In genomic region chr10:52027161-52028035, GRCm38 (mm10) we compare ENCODE assay signal across 8 mouse cellular contexts. TPM values are rescaled to one million over a fixed set of nuclear protein-coding genes. Genes with fewer than 3 reads are reported as not detected.
DNase-seq lines count a peak whose midpoint lies in the region; ATAC-seq and TF ChIP-seq lines count a peak whose summit lies in the region.

No protein-coding gene starts in this region.

- H3K4me3 ChIP-seq in lung, postnatal 0 days (ENCODE audit: low read depth, low read length): peak overlapping the region; percentile 12; the same call in 1 of the 2 replicates
- H3K4me3 ChIP-seq in intestine, postnatal 0 days (ENCODE audit: low read depth, low read length): peak overlapping the region; percentile 24
- H3K4me3 ChIP-seq in stomach, embryonic 14.5 days (ENCODE audit: low read depth, low read length): peak overlapping the region; percentile 30

- 0 out of 2 replicates have a peak, but pooled peaks have one; percentile 3 for ATAC-seq in lung, postnatal 0 days
- peak; percentile 38; the same call in 1 of the 2 replicates for ATAC-seq in intestine, postnatal 0 days
- peak; percentile 48; the same call in 1 of the 2 replicates for ATAC-seq in stomach, embryonic 14.5 days (ENCODE audit: insufficient number of reproducible peaks, insufficient read depth, low FRiP score, low read depth)

- H3K27me3 ChIP-seq in lung, postnatal 0 days (replicated peaks; ENCODE audit: insufficient read depth, low read length): peaks cover 49% of the 10 kb centered on the region
- peaks cover 82% of the 10 kb centered on the region for H3K27me3 ChIP-seq in intestine, postnatal 0 days (replicated peaks; ENCODE audit: control insufficient read depth, insufficient read depth, low read length)
- H3K27me3 ChIP-seq in stomach, embryonic 14.5 days (ENCODE audit: control insufficient read depth, insufficient read depth, low read length): peaks cover 62% of the 10 kb centered on the region

- H3K27ac ChIP-seq in lung, postnatal 0 days (ENCODE audit: low read length): no peak overlapping the region
- H3K27ac ChIP-seq in intestine, postnatal 0 days (ENCODE audit: low read depth, low read length): no peak overlapping the region
- H3K27ac ChIP-seq in stomach, embryonic 14.5 days (ENCODE audit: low read length): no peak overlapping the region

- H3K4me2 ChIP-seq in lung, postnatal 0 days (replicated peaks; ENCODE audit: low read depth, low read length): peak overlapping the region; percentile 28
- H3K4me2 ChIP-seq in intestine, postnatal 0 days (replicated peaks; ENCODE audit: low read depth): peak overlapping the region; percentile 49
- H3K4me2 ChIP-seq in stomach, embryonic 14.5 days (replicated peaks; ENCODE audit: low read depth, low read length): peak overlapping the region; percentile 66

- peak; percentile 13 for DNase-seq in adrenal gland, postnatal 14 days
- no peak for DNase-seq in adrenal gland, adult 8-10 months
- no peak for DNase-seq in lung, postnatal 0 days (ENCODE audit: low spot score)
- DNase-seq in lung, postnatal 14 days: no peak
- DNase-seq in left cerebral cortex, adult 9 months (ENCODE audit: low spot score in 2 of 2): no peak
- no peak for DNase-seq in spleen, postnatal 4 days (ENCODE audit: low spot score in 2 of 2)

- no peaks in the 10 kb centered on the region for H3K9me3 ChIP-seq in lung, postnatal 0 days (ENCODE audit: low read length)
- no peaks in the 10 kb centered on the region for H3K9me3 ChIP-seq in intestine, postnatal 0 days (ENCODE audit: control insufficient read depth)
- no peaks in the 10 kb centered on the region for H3K9me3 ChIP-seq in stomach, embryonic 14.5 days (ENCODE audit: control insufficient read depth, low read depth, low read length)

- TF ChIP-seq CTCF in lung, postnatal 0 days (IDR thresholded peaks at IDR 0.05): no peak
- no peak for TF ChIP-seq CTCF in intestine, postnatal 0 days (IDR thresholded peaks at IDR 0.05; ENCODE audit: low read depth)

- TF ChIP-seq EP300 in lung, postnatal 0 days (IDR thresholded peaks at IDR 0.05): no peak

- no peaks in the 10 kb centered on the region for H3K4me1 ChIP-seq in lung, postnatal 0 days (ENCODE audit: insufficient read depth, low read depth, low read length)
- no peaks in the 10 kb centered on the region for H3K4me1 ChIP-seq in intestine, postnatal 0 days (replicated peaks; ENCODE audit: control insufficient read depth, insufficient read depth, low read length)
- H3K4me1 ChIP-seq in stomach, embryonic 14.5 days (ENCODE audit: control insufficient read depth, insufficient read depth, low read length): peaks cover 3% of the 10 kb centered on the region; the same call in 1 of the 2 replicates

- no peak overlapping the region for H3K9ac ChIP-seq in lung, postnatal 0 days (replicated peaks; ENCODE audit: low read depth)
- H3K9ac ChIP-seq in intestine, postnatal 0 days (ENCODE audit: low read depth, low read length): no peak overlapping the region
- H3K9ac ChIP-seq in stomach, embryonic 14.5 days (replicated peaks; ENCODE audit: low read depth, low read length): no peak overlapping the region

- WGBS in lung, postnatal 0 days: 4% methylated on average over 44 of the region's 68 CpGs
- WGBS in intestine, postnatal 0 days: 3% methylated on average over 62 of the region's 68 CpGs
- under 1% methylated on average over 63 of the region's 68 CpGs for WGBS in stomach, embryonic 14.5 days

- no peaks in the 10 kb centered on the region for H3K36me3 ChIP-seq in lung, postnatal 0 days (ENCODE audit: insufficient read depth, low read length)
- H3K36me3 ChIP-seq in intestine, postnatal 0 days (ENCODE audit: control insufficient read depth, insufficient read depth): no peaks in the 10 kb centered on the region
- H3K36me3 ChIP-seq in stomach, embryonic 14.5 days (ENCODE audit: control insufficient read depth, insufficient read depth, low read length): no peaks in the 10 kb centered on the region

RNA-seq across cellular contexts. Expression of gene Vgll2, which starts 5.1 kb away (rescaled TPM):
- not detected in 2 replicates for total RNA-seq in adrenal gland, postnatal 14 days (2021)
- not detected for total RNA-seq in adrenal gland, adult 8-10 months (2022)
- not detected in 2 replicates for polyA plus RNA-seq in lung, postnatal 0 days (2015; fragmentation: Nextera tagmentation; extraction: Ambion mirVana)
- not detected in 2 replicates for polyA plus RNA-seq in intestine, postnatal 0 days (2015; fragmentation: Nextera tagmentation; extraction: Ambion mirVana)
- polyA plus RNA-seq in stomach, embryonic 14.5 days (2014; fragmentation: Nextera tagmentation; extraction: Ambion mirVana): 0.14 TPM in 1 of 2 replicates, not detected in the other
